Mouse (Mus musculus): ENCODE results near the gene Olfr522.

- TF ChIP-seq POLR2A (IDR thresholded peaks at IDR 0.05; ENCODE audit: borderline replicate concordance, control insufficient read depth, low read depth, low read length) (no peak), CTCF (IDR thresholded peaks at IDR 0.05; ENCODE audit: control insufficient read depth, insufficient read depth, low read length) (no peak)
These were observed 10.7 kb downstream of the Olfr522 start for GRCm38 (mm10) chr7:140153829-140154217.

All from bone marrow, adult 2 months (tissue).